Mouse (Mus musculus) liver, adult (tissue): ENCODE measurements at regions not wholly inside any gene's neighbourhood (a gene's known extent, or its start where the extent isn't known, plus 50 kb on each side); places are given as distances from the start of the nearest gene placed in this dataset.
A peak's percentile ranks its signal among the peaks of the same experiment; 100 is the strongest.

ENCODE experiments used
- GATA4 ChIP-seq: IDR thresholded peaks from 2 replicates; pipeline ENCODE4 v1.6.1; 2014; ENCODE audit warnings: mild to moderate bottlenecking, low read length; ENCODE audit not compliant: insufficient replicate concordance

DNA sequence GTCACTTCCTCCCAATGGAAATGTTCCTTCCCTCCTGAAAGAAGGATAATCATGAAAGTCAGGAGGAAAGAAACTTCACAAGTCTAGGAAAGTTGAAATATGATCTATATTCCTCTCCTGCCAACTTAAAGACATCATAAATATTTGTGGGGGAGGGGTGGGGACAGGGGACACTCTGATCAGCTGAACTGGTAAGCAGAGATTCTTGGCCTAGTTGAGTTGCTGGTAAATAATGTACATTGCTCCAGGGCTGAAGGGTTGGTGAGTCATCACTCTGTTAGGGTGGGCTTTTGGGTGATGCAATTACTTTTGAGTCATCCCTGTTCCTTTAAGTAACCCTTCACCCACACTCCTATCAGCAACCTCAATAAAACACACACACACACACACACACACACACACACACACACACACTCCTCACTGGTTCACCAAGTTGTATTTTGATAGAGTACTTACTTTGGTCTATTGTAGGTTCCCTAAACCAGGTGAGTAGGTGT, 56.0 kb downstream of the Ccdc71l start:
- TF ChIP-seq GATA4 = no peak

DNA sequence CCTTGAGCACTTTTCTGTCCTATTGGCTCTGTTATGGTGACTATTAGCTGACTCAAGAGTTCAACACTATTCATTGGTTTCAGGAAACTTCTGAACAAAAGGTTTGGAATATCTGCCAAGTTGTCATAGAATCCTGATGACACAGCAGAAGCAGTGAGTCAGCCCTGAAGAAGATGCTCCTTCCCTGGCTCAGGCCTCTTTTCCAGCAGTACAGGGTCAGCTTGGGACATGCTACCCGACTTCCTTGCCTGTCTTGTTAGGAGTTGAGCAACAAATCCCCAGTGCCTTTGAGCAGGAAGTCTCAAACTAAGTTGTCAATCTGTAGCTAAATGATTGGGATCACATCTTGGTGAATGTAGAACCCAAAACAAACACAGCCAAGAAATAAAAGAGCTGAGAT, 56.6 kb downstream of the Ccdc71l start:
- TF ChIP-seq GATA4 = no peak

- TF ChIP-seq GATA4 = no peak
Measured at GRCm38 (mm10) chr12:32438209-32438608, 59.7 kb downstream of the Ccdc71l start.

- no peak for TF ChIP-seq GATA4
Measured at GRCm38 (mm10) chr12:32444770-32445169, 66.3 kb downstream of the Ccdc71l start.

- TF ChIP-seq GATA4 = no peak
Measured at GRCm38 (mm10) chr12:32445874-32446273, 67.4 kb downstream of the Ccdc71l start.

- no peak for TF ChIP-seq GATA4
Measured at GRCm38 (mm10) chr12:32449373-32449772, 70.9 kb downstream of the Ccdc71l start.

DNA sequence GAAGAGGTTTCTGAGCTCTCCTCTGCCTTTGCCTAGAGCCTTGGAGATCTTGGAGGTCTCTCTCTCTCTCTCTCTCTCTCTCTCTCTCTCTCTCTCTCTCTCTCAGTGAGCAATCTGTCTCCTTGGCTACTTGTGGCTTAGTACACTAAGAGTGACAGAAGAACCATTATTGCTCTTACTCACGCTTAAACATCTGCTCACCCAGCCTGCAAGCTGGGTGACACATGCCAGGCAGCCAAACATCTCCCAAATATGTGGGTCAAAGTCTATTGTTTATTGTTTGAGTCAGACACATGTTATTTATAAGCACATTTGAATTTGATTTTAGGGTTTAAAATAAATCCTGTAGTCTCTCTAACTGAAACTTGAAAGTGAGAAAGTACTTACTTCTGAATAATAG, 72.7 kb downstream of the Ccdc71l start:
- TF ChIP-seq GATA4 = no peak

GRCm38 (mm10) chr12:32454794-32455193, 76.3 kb downstream of the Ccdc71l start:
- TF ChIP-seq GATA4 = peak; percentile 60

- TF ChIP-seq GATA4 = no peak
Measured at GRCm38 (mm10) chr12:32455913-32456312, 77.4 kb downstream of the Ccdc71l start.

DNA sequence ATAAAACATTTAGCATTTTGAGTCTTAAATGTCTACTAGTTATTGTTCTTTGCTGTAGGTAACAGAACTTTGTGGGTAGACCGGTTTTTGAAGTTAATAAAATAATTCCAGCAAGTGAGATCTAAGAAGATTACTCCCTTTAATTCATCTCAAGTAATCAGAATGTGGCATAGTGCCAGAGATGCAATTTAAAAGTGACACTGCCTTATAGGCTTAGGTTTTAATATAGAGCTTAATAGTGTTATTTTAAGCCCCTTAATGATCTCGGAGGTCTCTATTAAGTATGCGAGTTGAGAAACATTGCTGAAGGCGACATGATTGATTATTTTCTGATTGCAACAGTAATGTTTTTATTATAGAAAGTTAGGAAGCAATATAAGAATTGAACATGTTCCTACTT, 78.3 kb downstream of the Ccdc71l start:
- no peak for TF ChIP-seq GATA4

DNA sequence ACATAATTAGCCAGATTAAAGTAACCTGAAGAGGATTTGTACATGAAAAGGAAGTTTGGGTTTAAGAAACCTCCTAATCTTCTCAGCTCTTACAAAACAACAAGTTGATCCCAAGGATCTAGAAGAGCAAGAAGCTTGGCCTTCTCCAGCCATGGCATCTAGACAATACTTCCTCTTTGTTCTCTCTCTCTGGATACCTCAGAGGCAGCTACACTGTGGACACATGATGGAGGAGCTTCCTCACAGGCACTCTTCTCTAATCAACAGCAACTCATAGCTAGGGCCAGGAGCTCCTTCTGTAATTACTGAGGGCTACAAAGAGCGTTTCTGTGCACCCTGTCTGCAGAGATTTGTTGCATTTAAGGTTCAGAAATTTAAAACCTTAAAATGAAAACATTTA, 79.9 kb downstream of the Ccdc71l start:
- no peak for TF ChIP-seq GATA4

- TF ChIP-seq GATA4 = no peak
Measured at GRCm38 (mm10) chr12:32460330-32460998, 82.0 kb downstream of the Ccdc71l start.

GRCm38 (mm10) chr12:32465371-32465770, 86.9 kb downstream of the Ccdc71l start:
- no peak for TF ChIP-seq GATA4

DNA sequence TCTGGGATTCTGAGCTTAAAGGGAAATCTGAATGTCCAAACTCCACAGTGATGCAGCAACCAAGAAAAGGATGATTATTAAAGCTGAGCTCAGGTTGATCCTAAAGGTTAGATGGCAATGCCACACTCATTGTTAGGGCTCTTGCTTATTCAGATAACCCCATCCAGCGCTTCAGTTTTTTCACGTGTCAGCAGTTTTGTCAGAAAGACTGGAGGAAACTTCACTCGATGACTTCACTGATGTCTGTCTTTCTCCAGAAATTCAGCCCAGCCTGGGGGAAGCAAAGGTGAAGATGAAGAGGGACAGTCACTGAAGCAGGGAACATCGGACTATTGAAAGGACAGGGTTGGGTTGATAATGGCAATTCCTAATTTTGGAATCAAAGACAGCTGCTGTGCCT, 91.4 kb downstream of the Ccdc71l start:
- no peak for TF ChIP-seq GATA4

DNA sequence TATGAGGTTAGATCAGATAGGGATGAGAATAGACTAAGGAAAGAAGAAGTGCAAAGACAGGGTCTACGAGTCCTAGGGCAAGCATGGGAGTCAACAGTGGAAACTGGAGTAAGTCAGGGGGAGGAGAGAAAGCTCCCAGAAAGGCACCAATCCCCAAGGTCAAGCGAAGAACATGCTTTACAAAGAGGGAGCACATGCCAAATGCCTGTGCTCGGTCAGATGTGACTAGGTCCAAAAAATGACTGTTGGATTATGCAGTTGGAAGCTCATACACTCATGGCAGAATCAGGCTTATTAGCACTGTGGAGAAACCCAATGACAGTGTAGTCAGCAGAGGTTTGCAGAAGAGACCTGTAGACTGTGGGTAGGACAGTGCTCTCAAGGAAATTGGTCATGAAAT, 100.9 kb downstream of the Ccdc71l start:
- TF ChIP-seq GATA4 = no peak

GRCm38 (mm10) chr12:32480268-32480667, 101.8 kb downstream of the Ccdc71l start:
- TF ChIP-seq GATA4 = no peak

DNA sequence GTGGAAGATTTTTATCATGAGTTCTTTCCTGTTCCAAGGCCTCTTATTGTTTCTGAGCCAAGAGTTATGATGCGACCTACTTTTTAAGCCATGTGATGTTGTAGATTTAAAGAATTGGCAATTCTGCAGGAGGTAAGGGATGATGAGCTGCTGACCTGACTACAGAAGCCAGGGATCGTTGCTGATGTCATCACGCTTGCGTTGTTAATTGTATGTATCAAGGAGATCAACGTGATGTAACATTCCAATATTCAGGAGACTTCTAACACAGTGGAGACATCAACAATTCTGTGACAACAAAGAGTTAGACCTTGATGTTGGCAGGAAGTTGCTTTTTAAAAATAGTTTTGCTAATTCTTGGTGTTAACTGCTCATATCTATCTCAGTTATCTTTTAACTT, 102.5 kb downstream of the Ccdc71l start:
- no peak for TF ChIP-seq GATA4
